Mouse (Mus musculus): ENCODE measurements around the gene Hectd1.

DNA sequence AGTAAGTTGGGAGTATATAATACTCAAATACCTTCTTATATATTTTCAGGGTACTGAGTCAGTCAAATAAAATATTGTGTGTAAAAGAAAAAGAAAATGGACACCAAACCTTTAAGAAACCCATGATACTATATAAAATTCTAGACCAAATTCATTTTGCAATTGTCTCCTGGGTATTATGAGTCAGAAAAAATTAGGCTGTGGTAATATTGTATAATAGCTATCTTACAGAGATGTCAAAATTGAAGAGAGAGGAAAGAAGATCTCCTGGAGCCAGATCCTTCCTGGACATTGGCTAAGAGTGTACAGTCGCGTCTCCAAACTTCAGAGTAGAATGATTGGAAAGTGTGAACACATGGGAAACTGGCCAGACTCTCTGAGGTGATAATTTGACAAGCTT is 133.2 kb downstream of the Hectd1 start:
- no peak for TF ChIP-seq GATA1 (IDR thresholded peaks at IDR 0.05; ENCODE audit: low read length)
- no peak for TF ChIP-seq TAL1 (IDR thresholded peaks at IDR 0.05; ENCODE audit: low read length)

Measured in erythroblast, embryonic 14.5 days (primary cell).